In the genomic region with DNA sequence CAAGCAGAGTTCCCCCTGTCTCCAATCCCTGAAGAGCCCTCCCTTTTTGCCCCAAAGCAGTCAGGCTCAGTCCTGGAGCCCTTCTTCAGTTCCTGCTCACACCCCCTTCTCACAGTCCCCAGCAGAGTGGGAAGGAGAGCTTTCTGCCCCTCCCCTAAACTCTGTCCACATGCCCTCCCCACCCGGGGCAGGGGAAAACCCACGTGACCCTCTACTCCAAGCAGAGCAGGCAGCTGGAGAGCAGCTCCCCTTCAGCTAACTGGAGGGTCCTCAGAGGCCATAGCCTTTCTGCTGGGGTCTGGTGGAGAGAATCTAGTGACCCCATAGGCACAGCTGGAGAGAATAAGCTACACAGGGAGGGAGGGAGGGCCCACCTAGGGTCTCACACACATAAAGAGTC, we compare ENCODE assay signal across 14 mouse cellular contexts.
A peak's percentile ranks its signal among the peaks of the same experiment; 100 is the strongest.
DNase-seq lines count a peak whose midpoint lies in the region; ATAC-seq lines count a peak whose summit lies in the region.
"Had no signal": no experiment of that assay in that cellular context is flagged by ENCODE, and none has a peak within 500 bp of the region (broad histone marks: within the 10 kb centered on the region; RNA-seq: fewer than 3 reads in every experiment).

No protein-coding gene starts in this region.

- no peak overlapping the region for H3K4me3 ChIP-seq in forebrain, embryonic 10.5 days
- H3K4me3 ChIP-seq in forebrain, embryonic 16.5 days (replicated peaks; ENCODE audit: low read length), result no peak overlapping the region
- H3K4me3 ChIP-seq in lung, embryonic 15.5 days, result no peak overlapping the region
- H3K4me3 ChIP-seq in embryonic facial prominence, embryonic 10.5 days, result no peak overlapping the region
- H3K4me3 ChIP-seq in limb, embryonic 13.5 days, result no peak overlapping the region
- H3K4me3 ChIP-seq: erythroblast, embryonic 14.5 days had no signal

- H3K4me2 ChIP-seq in forebrain, embryonic 16.5 days (ENCODE audit: low read length), result no peak overlapping the region
- H3K4me2 ChIP-seq in lung, embryonic 15.5 days, result no peak overlapping the region
- no peak overlapping the region for H3K4me2 ChIP-seq in limb, embryonic 13.5 days (replicated peaks)

- no peak for DNase-seq in forebrain, embryonic 10.5 days (ENCODE audit: extremely low spot score, low spot score)
- DNase-seq in lung, postnatal 36 days, result no peak
- peak; percentile 50 for DNase-seq in embryonic facial prominence, embryonic 10.5 days (ENCODE audit: low spot score)
- no peak for DNase-seq in thymus, adult 18-20 months
- DNase-seq in urinary bladder, adult 2 months (ENCODE audit: low spot score), result no peak
- DNase-seq: adrenal gland, adult 2 months; gastrocnemius, postnatal 14 days; heart, postnatal 14 days; kidney, postnatal 25 days; thymus, postnatal 14 days had no signal

- H3K9me3 ChIP-seq in forebrain, embryonic 10.5 days, result no peaks in the 10 kb centered on the region
- no peaks in the 10 kb centered on the region for H3K9me3 ChIP-seq in forebrain, embryonic 16.5 days (ENCODE audit: control insufficient read depth, low read length)
- no peaks in the 10 kb centered on the region for H3K9me3 ChIP-seq in lung, embryonic 15.5 days
- no peaks in the 10 kb centered on the region for H3K9me3 ChIP-seq in embryonic facial prominence, embryonic 10.5 days
- no peaks in the 10 kb centered on the region for H3K9me3 ChIP-seq in limb, embryonic 13.5 days

- no peak for ATAC-seq in forebrain, embryonic 16.5 days
- peak; percentile 57 for ATAC-seq in lung, embryonic 15.5 days (ENCODE audit: borderline replicate concordance, extremely low read depth, low FRiP score, low TSS enrichment)
- ATAC-seq in limb, embryonic 13.5 days (ENCODE audit: low FRiP score, low read depth), result peak; percentile 28; the same call in 1 of the 2 replicates

- no peak overlapping the region for H3K9ac ChIP-seq in forebrain, embryonic 16.5 days (replicated peaks; ENCODE audit: low read depth, low read length)
- H3K9ac ChIP-seq in lung, embryonic 15.5 days, result no peak overlapping the region
- H3K9ac ChIP-seq in limb, embryonic 13.5 days, result no peak overlapping the region

- WGBS in forebrain, embryonic 10.5 days, result 33% methylated on average over 2 of the region's 2 CpGs
- 17% methylated on average over 2 of the region's 2 CpGs for WGBS in forebrain, embryonic 16.5 days
- WGBS in lung, embryonic 15.5 days, result 11% methylated on average over 2 of the region's 2 CpGs
- 4% methylated on average over 2 of the region's 2 CpGs for WGBS in embryonic facial prominence, embryonic 10.5 days
- 7% methylated on average over 2 of the region's 2 CpGs for WGBS in limb, embryonic 13.5 days

- H3K27ac ChIP-seq in forebrain, embryonic 10.5 days, result peak overlapping the region; percentile 62
- H3K27ac ChIP-seq in forebrain, embryonic 16.5 days (ENCODE audit: low read length), result no peak overlapping the region
- no peak overlapping the region; the same call in 1 of the 2 replicates for H3K27ac ChIP-seq in lung, embryonic 15.5 days
- H3K27ac ChIP-seq in embryonic facial prominence, embryonic 10.5 days (replicated peaks), result peak overlapping the region; percentile 62
- H3K27ac ChIP-seq in limb, embryonic 13.5 days, result no peak overlapping the region

- peaks cover 23% of the 10 kb centered on the region for H3K4me1 ChIP-seq in forebrain, embryonic 10.5 days
- H3K4me1 ChIP-seq in forebrain, embryonic 16.5 days (replicated peaks; ENCODE audit: control insufficient read depth, insufficient read depth, low read length), result no peaks in the 10 kb centered on the region
- H3K4me1 ChIP-seq in lung, embryonic 15.5 days, result peaks cover 21% of the 10 kb centered on the region
- H3K4me1 ChIP-seq in embryonic facial prominence, embryonic 10.5 days, result peaks cover 25% of the 10 kb centered on the region
- H3K4me1 ChIP-seq in limb, embryonic 13.5 days, result peaks cover 16% of the 10 kb centered on the region

- peaks cover 8% of the 10 kb centered on the region; the same call in 1 of the 2 replicates for H3K27me3 ChIP-seq in forebrain, embryonic 10.5 days (ENCODE audit: poor library complexity, severe bottlenecking)
- no peaks in the 10 kb centered on the region for H3K27me3 ChIP-seq in forebrain, embryonic 16.5 days (replicated peaks; ENCODE audit: control insufficient read depth, insufficient read depth, low read length)
- H3K27me3 ChIP-seq in lung, embryonic 15.5 days, result no peaks in the 10 kb centered on the region
- peaks cover 11% of the 10 kb centered on the region for H3K27me3 ChIP-seq in embryonic facial prominence, embryonic 10.5 days (replicated peaks; ENCODE audit: low read depth, poor library complexity, severe bottlenecking)
- no peaks in the 10 kb centered on the region for H3K27me3 ChIP-seq in limb, embryonic 13.5 days

- no peaks in the 10 kb centered on the region for H3K36me3 ChIP-seq in forebrain, embryonic 10.5 days (replicated peaks)
- no peaks in the 10 kb centered on the region for H3K36me3 ChIP-seq in forebrain, embryonic 16.5 days (ENCODE audit: control insufficient read depth, insufficient read depth)
- no peaks in the 10 kb centered on the region for H3K36me3 ChIP-seq in lung, embryonic 15.5 days
- no peaks in the 10 kb centered on the region for H3K36me3 ChIP-seq in embryonic facial prominence, embryonic 10.5 days (replicated peaks)
- no peaks in the 10 kb centered on the region for H3K36me3 ChIP-seq in limb, embryonic 13.5 days

Comparison
In these comparisons a context has a peak if more than half of its experiments do, and no peak if none do; other contexts are left out.
1. H3K27ac ChIP-seq: peak in forebrain, embryonic 10.5 days (single experiment) and embryonic facial prominence, embryonic 10.5 days (single experiment); none in forebrain, embryonic 16.5 days (single experiment), lung, embryonic 15.5 days (single experiment) and limb, embryonic 13.5 days (single experiment).